Mouse (Mus musculus) cerebellum, adult 11-12 months (tissue): ENCODE measurements at regions not wholly inside any gene's neighbourhood (a gene's known extent, or its start where the extent isn't known, plus 50 kb on each side); places are given as distances from the start of the nearest gene placed in this dataset.

Experiments
- DNase-seq: peaks from one replicate; pipeline ENCODE4 v3.0.0; 2022

DNA sequence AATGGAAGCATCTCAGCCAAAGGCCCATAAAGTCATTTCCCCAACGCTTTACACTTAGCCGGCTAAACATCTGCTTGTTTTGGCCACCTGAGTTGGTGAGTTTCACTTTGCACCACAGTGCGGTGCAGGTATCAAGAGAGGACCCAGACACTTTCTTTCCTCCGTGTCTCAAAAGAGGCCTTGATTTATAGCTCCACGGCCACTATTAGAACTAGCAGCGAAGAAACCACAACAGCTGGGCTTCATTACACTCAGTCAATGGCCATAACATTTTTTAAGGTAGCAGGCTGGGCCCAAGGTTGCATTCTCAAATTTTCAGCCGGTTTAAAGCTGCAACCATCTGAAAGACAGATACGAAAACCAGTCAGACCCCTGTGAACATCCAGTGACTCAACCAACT is 103.4 kb downstream of the Mreg start:
- no peak for DNase-seq

DNA sequence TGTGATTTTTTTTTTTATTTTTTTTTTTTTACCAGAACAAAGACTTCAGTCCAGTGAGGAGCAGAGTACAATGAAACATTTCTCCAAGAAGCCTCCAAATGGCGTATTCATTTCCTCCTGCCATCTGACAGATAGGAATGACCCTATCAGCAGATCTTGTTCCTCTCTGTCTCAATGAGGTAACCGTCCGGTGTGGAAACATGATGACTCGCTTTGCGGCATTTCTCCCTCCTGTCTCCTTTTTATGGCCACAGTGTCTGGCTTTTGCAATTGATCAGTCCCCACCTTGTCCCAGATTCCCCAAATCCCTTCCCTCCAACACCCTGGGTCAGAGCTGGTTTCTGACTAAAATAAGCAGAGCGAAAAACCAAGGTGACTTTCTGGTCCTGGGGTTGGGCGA is 105.0 kb downstream of the Mreg start:
- no peak for DNase-seq

DNA sequence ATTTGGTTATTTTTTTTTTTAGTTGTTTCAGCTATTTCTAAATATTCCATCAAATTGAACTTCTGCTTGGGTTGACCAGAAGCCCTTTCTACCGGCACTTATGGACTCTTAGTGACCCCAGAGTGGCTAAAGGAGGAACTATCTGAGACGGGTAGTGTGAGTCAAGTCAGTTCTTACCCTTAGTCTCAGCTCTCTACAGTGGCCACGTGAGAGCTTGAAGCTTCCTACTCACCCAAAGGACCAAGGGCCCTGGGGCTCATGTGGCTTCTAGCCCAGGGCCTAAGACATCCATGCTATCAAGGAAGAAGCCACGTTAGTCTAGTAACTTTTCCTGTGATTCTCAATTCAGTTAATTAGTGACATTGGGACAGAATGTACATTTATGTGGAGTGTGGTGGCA is 105.5 kb downstream of the Mreg start:
- DNase-seq: no peak

DNA sequence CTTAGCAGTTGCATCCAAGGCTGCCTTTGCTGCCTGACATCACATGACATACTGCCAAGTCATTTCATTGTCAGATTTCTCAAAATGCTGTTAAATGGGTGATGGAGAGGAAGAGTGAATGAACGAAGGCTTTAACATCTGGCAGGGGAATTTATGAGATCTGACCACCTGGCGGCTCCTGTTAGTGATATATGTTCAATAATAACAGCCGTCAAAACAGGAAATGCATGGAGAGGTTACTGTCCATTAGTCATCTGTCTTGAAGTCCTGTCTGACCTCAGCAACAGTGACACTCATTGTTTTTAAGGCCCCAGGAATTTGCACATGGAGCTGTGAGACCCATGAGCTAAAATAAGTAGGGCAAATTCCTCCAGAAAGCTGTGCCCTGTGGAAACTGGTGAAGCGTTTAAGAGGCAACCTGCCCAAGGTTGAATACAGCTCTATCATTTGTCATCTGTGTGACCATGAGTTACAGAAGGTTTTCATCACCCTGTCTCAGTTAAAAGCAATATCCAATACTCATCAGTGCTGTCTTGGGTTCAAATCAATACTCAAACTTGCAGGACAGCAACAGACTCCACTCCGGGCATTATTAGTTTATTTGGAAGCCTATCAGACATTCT is 106.6 kb downstream of the Mreg start:
- DNase-seq: no peak

DNA sequence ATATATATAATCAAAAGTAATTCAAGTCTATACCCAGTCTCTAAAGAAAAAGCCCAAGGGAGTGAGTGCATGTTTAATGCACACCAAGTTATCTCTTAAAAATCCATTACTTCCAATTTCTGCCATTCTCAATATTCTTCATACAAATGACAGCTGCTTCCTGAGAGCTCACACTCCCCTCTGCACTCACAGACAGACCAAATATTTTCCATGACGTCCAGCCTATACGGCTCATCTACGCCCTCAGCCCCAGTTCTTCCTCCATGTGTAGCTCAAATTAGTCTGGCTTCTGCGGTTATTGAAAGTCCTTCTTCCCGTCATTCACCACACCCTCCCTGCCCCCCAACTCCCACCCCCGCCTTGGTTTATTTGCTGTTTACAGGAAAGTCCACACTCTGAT is 108.1 kb downstream of the Mreg start:
- no peak for DNase-seq

DNA sequence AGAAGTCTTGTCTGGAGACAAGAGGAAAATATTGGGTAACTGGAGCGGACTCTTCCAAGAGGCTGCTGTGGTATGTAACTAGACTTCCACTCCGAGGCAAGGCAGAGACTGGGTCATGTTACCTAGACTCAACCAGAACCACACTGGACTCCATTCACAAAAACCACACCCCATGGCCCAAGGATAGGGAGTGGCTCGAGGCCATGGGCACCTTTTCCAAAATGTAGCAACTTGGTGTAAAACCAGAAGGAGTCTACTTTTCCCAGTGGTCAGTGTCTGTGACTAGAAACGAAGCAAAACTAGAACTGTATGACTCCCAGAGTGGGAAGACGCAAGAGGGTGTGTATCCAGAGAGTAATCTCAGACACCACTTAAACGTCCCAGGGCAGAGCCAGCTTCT is 108.7 kb downstream of the Mreg start:
- no peak for DNase-seq

DNA sequence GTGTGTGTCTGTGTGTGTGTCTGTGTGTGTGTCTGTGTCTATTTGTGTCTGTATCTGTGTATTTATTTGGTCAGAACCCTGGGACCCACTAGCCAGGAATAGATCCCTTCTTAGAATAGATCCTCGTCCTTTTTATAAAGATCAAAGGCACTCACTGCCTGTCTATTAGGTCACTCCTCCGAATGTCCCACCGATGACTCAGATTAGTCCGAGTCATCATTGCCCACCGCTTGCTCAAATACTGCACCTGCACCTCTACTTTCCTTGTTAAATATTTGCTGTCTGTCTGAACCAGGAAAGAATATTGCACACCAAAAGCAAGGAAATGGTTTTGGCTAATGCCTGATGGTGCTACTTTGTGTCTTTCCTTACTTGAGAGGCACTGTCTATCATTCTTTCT is 112.7 kb downstream of the Mreg start:
- DNase-seq: no peak

DNA sequence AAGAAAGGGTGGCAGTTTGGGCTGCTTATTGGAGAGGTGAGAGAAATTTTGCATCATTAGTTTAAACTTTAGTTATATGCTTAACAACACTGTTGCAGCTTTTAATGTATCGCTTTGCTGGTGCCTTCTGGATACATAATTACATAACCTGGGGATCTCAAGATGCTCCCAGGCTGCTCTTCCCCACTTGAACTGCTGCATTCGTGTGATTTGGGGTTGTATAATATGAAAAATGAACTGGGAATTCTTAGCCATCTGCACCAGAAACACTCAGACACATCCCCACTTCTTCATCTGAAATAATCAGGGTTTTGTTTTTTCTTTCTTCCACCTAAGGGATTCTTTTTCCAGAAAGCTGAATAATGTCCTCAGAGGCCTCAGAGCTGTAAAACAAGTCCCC is 120.8 kb downstream of the Mreg start:
- no peak for DNase-seq

DNA sequence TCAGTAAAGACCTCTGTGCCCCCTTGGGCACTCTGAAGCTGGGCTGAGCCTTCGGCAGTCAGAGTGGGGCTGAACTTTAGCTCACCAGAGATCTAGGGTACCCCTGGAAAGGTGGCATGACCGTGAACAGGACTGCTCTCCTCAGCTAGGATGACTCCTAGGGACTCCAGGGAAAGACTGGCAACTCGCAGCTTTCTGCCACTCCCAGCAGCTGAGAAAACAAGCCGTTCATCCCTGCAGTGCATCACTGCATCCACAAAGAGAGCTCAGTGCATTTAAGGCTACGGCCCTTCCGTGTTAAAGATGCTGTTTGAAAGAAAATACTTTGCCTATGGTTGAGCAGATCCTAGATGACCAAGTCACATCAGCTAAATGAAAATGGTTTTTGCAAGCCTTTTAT is 126.4 kb downstream of the Mreg start:
- DNase-seq: no peak

DNA sequence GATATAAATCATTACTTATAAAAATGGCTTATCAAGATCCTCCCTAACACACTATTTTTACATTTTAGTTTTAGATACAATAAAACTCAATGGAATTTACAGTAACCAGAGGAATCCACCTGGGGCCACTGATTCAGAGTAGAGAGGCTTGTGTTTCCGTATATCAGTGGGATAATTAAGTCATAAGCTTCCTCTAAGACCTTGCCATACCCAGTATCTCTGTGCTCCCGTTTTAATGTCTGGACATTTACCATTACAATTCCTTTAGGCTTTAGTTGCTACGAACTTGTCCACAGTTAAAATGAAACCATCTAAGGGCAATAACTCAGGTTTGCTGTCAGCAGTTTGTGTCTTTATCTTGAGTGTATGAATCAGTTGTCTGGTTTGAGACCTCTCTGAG is 127.9 kb downstream of the Mreg start:
- no peak for DNase-seq

DNA sequence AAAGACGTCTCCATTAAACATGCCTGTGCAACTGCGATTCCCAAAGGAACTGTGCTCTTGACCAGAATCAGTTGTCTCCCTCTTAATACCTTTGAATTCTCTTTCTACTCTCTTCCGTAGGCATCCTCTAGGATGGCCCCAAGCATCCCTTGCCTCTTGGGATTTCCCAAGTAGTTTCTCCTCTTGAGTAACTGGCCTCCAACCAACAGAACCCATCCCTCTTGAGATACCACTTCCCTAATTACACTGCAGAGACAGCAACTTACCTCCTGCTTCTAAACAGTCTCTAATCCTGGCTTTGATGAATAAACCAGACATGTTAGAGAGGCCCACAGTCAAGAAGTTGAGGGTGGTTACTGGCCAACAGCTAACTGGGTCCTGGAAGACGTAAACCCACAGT is 129.7 kb downstream of the Mreg start:
- no peak for DNase-seq

DNA sequence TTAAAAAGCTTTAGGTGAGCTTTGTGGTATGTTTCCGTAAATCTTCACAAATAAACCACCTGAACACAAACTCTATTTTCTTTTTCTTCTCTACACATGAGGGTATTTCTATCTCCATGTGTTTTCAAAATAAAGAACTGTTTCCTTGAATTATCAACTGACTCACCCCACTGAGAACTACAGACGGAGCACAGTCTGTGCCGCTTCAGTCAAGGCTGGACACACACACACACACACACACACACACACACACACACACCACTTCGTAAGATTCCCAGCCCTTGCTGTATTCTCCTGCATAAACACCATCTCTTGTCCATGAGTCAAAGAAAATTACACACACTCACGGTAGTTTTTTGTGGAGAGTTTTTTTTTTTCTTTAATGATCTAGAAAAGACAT is 130.3 kb downstream of the Mreg start:
- DNase-seq: no peak

DNA sequence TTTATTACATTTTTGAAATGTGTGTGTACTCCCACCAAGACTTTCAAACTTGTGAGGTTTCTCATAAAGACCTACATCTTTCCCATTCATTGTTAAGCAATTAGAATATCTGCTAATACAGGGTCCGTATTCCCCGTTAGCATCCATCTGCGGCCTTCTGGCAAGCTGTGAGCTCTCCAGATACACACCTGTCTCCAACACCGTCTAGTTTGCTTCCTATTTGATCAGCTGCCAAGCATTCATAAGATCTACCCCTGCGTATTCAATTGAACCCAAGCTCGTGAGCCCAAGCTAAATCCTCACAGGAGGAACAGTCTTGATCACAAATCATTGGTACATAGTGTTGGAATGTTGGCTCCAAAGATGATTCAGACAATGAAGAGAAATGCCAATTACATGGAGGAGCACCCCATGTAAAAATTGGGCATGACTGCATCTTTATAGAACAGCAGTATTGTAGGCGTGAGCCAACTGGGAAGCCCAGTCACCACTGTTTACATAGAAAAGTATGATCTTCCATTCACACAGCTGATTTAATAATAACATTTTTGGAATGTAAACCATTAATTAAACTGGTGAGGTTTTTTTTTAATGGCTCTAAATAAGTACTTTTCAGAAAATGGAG is 133.1 kb downstream of the Mreg start:
- DNase-seq: no peak

DNA sequence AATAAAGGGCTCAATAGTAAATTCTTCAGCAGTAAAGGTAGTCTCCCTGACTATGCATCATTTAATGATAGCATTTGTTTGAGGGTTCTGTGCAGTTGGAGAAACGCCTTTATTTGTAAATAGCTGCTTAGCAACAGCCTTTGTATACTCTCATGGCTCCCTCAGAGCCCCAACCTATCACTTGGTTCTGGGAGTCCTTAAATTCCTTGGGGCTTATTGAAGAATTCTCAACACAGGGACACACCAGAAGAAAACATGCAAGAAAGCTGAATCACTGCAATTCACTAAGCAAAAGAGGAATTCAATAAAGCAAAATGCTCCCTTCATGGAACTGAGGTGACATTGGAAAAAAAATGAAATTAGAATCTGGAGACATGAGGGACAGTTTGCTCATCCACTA is 135.8 kb downstream of the Mreg start:
- DNase-seq: no peak

DNA sequence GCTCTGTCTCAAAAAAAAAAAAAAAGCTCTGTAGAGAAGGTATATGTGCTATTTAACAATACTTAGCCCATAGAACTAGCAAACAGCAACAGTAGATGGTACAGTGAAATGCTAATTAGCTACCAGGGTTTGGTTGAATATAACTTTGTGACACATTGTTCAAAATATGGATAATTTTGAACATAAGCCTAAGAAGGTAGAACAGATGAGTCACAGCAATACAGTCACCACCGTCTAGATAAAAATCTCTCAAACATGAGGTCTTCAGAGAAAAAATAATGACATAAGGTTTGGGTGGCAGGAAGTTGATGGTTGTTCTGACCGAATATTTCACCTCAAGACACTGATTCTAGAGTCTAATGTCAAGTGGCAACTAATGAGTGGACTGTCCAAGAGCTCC is 136.6 kb downstream of the Mreg start:
- no peak for DNase-seq

DNA sequence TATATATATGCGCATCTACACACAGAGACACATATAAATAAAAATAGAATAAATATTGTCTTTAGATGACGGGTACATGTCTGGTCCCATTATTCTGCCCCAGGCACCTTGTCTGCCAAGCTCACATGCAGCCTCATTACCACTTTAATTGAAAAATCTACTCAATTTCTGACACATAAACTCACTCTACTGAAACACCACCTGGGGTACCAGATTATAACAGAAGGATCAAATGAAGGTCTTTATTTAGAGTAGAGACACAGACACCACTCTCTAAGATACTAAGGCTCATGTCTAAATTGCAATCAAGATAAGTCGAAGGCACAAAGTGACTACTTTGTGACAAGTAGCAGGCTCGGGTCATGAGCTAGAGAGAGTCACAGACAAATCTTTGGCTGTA is 138.9 kb downstream of the Mreg start:
- DNase-seq: no peak

DNA sequence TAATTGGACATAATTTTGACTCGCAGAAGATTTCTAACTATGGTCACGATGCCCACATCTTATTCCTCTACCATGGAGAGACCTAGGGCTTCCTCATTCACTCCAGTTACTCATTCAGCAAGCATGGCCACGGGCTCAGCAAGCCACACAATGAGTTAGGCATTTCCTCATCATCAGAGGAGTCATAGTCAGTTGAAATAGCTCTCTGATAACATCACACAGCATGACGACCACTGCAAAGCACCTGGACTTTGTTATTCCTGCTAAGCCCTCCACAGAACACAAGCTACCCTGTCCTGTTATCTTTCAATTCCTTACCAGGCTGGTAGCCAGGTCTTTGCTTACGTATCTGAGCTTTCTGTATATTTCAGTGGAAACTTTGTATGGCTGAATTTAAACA is 141.6 kb downstream of the Mreg start:
- no peak for DNase-seq

DNA sequence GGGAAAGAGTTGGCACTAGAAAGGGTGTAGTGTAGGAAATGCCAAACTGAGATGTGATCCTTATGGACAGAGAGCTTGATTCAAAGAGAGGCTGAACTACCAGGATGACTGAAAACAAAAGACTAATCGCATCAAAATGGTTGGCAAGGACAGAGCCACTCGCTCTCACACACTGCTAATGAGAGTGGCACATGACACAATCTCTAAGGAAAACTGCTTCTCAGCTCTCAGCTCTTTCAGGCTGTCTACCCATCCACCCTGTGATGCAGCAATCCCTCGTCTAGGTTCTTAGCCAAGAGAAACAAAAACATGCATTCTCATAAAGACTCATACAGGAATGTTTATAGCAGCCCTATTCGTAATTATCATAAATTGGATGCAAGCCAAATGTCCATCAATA is 143.1 kb downstream of the Mreg start:
- DNase-seq: no peak

DNA sequence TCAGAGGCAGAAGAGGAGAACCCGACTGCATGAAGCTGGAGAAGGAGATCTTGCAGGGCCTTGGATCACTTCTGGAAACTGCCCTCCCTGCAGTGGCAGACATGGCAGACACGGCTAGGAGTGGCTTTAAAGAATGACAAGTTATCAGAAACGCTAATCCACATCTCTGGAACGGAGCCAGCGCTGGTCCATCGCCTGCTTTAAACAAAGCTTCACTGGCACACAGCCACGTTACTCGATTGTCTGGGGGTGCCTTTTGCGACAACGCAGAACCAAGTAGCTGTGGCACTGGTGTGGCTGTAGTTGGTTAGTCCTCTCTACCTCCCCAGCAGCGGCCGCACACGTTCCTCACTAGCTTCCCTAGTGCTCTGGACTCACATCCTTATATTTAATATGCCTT is 147.0 kb downstream of the Mreg start:
- no peak for DNase-seq

DNA sequence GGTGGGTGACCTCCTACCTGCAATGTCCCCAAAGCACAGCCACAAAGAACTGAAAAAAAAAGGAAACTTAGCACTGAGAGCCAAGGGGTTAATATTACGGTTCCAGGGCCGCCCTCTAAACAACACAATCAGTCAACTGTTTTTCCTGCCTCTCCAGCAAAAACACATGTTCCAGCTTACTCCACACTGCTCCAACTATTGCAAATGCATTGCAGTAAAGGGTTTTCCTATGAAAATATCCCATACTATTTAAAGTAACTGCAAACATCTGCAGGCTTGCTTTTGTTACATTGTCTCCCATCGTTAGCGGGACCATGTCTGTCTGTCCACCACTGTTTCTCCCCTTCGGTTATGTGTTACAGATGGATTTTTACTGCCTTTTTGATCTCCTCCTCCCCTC is 151.7 kb downstream of the Mreg start:
- DNase-seq: no peak

DNA sequence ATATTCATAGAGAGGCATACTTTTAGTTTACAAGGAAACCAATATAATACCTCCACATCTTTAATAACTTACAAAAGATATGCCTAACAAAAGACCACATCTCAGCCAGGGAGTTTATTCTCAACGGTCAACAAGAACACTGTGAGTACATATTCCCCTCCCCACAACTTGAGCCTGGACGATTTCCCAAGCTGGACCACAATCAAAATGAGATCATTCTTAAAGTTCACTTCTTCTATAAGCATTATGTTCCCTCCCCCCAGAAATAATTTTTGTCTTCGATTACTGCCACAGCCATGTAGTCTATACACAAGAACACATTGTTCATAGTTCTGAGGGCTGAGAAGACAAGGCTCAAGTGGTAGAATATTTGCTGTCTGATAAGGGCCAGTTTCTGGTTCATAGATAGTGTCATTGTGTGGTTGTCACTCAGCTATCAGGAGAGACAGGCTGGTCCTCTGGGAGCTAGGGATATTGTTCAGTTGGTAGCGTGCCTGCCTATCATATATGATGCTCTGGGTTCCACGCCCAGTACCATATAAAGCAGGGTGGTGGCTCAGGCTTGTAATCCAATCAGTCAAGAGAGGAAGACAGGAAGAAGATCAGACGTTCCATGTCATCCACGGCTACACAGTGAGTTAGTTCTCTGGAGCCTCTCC is 153.9 kb downstream of the Mreg start:
- no peak for DNase-seq

DNA sequence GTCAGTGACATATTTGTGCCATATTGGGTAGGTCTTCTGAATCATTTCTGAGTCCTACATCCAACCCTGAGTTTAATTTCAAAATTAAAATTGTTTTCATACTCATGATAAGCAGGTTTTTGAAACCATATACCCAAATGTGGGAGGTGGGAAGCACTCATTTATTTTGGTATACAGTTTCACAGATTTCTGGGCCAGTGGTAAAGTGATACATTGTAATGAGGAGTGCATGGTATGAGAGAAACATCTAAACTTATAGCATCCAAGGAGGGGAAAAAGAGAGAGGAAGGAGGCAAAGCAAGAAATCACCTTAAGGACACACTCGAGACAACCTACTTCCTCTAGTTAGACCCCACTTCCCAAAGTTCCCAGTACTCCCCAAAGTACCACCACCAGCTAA is 157.6 kb downstream of the Mreg start:
- no peak for DNase-seq

DNA sequence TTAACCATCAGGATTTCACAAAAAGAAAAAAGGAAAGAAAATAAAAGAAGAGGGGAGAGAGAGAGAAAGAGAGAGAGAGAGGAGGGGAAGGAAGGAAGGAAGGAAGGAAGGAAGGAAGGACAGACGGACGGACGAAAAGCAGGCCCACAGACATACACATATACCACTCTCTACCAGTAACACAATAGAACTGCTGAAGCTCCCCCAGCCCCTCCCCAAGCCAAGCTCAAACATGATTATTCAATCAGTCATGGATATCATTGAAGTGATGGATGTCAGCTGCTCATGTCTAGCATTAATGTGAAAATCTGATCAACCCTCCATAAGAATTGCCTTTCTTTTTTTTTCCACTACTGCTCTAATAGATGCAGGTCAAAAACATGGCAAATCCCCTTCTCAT is 161.2 kb downstream of the Mreg start:
- no peak for DNase-seq

DNA sequence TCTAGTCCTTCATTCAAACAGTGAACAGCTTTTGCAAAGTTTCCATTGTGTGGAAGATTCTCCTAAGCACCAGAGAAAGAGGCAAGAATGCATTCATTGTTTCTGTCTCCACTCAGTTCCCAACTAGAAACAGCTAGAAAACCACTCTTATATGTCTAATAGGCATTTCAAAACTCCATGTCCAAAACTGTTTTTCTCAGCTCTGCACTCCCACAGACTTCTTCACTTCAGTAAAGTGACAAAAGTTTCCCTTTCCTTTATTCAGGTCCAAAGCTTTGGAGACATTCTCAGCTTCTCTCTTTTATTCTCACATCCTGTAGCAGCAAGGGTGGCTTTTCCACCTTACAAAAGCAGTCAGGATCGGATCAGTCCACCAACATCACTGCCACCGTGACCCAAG is 166.0 kb downstream of the Mreg start:
- no peak for DNase-seq

DNA sequence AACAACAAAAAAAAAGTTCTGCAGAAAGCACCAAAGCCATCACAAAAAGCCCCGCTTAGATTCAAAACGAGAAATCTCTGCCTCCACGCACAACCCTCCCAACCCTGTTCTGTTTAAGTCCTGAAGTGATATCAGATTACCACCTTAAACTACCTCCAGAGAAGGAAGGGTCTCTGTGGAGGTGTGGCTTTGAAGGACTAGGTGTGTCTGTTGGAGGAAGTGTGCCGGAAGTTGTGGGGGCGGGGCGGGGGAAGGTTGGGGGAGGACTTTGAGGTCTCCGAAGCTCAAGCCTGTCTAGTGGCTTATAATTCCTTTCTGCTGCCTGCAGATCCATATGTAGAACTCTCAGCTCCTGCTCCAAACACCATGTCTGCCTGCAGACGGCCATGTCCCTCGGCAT is 173.6 kb downstream of the Mreg start:
- DNase-seq: no peak
